Mouse (Mus musculus) left cerebral cortex, postnatal 4 days (tissue): ENCODE results near the gene Spon1. TPM values are rescaled to one million over a fixed set of nuclear protein-coding genes. Genes with fewer than 3 reads are reported as not detected.
A peak's percentile ranks its signal among the peaks of the same experiment; 100 is the strongest.

Experiments
- DNase-seq: peaks from one replicate; pipeline ENCODE4 v3.0.0-alpha.2; 2022
- intact Hi-C: fragments of 180-260 bp; cut with DNase I; formaldehyde crosslinking; loops from one replicate; pipeline ENCODE4 v1.15.1; 2025
- total RNA-seq, 2 experiments: library from RNA; stranded (reverse); gene quantifications; 2 replicates each; pipeline ENCODE4 v1.2.3; 2021

Spon1 gene
- total RNA-seq, 2 experiments from 2014 or later, result 35.7 to 38.3 TPM

DNA sequence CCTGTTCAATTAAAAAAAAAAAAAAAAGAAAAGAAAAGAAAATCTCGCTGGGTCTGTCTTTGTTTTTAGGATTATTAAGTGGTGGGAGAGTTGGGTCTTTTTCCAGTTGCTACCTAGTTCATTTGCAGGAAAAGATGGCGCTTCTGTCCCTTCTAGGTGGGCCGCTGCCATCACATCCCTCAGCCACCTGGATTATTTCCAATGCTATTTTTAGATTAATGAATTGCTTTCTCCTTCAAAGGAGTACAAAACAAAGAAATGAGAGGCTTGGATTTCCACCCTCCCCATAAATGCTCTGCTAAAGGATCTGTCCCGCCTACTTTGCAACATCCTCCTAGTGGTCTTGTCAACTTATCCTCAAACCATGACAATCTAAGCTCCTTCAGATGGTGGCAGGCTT lies 275.6 kb downstream of the Spon1 start:
- DNase-seq, result no peak
- intact Hi-C loops, result no loop called here

DNA sequence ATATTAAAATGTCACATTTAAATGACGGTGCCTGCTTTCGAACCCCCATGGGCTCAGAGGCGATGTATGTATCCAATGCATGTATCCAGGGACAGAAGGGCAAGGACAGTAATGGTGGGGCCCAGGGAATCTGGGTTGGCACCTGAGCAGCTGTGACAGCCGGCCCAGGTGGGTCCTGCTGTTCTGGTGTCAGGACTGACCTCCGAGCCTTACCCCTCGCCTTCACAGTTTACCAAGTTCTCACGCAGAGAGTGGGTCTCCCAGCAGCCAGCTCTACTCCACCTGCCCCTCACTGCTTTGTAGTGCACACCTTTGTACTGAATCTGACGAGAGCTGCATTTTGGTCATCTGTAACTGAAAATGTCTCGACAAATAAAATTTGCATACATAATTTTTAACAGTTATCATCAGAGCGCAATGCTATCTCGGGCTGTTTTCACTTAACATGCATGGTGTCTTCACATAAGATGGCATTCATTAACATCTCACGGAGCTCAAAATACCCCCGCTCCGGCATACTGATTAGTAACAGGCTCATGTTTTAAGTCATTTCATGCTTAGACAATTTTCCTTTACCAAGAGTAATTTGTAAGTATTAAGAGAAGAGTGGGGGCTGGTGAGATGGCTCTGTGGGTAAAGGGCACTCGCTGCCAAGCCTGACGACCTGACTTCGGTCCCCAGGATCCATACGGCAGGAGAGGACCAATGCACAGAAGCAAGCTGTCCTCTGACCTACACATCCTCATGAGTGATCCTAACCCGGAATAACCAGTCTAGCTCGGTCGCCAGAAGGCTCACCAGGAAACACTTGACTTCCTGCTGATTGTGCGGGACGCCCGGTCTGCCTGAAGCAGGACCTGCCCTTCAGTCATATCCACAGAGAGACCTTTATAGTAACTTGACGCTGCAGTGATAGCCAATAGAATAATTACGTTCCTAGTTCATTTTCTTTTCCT lies 277.5 kb downstream of the Spon1 start:
- intact Hi-C loops, result no loop called here
- no peak for DNase-seq

DNA sequence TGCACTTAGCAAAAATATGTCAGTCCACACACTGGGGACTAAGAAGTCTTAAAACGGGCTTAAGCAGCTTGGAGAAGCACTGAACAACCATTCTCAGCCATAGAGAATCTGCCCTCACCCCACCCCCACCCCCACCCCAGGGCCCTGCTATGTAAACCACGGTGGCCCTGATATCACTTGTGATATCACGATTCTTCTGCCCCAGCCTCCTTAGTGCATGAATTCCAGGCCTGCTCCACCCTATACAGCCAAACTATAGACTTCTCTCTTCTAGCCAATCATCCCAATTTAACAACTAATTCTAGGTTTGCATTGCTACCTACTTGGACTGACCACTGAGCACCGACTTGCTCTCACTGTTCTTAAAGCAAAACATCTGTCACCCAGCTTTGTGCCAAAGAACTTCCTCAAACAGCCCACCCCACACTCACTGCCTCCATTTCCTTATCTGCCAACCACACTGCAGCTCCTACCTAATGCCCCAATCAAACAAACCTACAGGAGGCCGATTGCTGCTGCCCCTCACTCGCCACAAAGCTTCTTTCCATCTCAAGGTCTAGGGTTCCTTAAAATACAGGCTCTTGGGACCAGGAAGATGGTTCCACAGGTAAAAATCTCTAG lies 278.2 kb downstream of the Spon1 start:
- DNase-seq, result no peak
- intact Hi-C loops, result loop anchor here (2.0 kb wide), 1 partner anchor 49 kb away; no protein-coding TSS in a partner anchor

DNA sequence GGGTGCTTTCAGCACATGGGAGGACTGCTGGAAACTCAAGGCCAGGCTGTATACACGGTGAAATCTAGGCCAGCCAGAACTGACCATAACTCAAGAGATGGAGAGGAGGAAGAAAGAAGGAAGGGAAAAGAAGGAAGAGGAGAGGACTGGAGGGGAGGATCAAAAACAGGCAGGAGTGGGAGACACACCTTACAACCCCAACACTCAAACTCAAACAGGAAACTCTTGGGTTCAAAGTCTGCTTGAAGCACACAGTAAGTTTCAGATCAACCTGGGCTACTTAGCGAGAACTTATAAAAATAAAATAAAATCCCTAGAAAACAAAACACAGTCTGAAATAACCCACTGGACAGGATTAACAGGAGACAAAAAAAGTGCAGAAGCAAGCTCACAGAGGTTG lies 280.0 kb downstream of the Spon1 start:
- no peak for DNase-seq
- intact Hi-C loops, result loop anchor here (2.0 kb wide), 1 partner anchor 47 kb away; no protein-coding TSS in a partner anchor

GRCm38 (mm10) chr7:114053720-114054119 lies 287.9 kb downstream of the Spon1 start:
- intact Hi-C loops, result no loop called here
- DNase-seq, result no peak

DNA sequence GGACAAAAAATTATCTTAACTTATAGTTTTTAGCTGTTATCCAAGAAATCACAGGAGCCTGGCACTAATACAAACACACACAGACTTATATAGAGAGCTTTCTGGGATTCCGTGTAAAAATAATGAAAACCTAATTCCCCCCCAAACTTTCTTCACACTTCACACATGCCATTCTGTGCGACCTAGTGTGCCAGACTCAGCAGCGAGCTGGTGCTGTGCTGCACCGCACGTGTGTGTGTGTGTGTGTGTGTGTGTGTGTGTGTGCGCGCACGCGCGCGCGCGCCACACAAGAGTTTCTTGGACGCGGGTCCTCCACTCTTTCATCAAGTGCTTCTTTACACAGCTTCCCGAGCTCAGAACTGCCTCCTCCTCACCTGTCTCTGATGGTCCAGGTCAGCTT lies 292.4 kb downstream of the Spon1 start:
- DNase-seq, result no peak
- intact Hi-C loops, result no loop called here

- DNase-seq, result no peak
- intact Hi-C loops, result no loop called here
Measured at GRCm38 (mm10) chr7:114058927-114059441, 293.2 kb downstream of the Spon1 start.

- intact Hi-C loops, result loop anchor here (10.0 kb wide), 1 partner anchor 54 kb away; the partner anchor contains the start of gene Rras2
- no peak for DNase-seq
Measured at GRCm38 (mm10) chr7:114060445-114060844, 294.6 kb downstream of the Spon1 start.

DNA sequence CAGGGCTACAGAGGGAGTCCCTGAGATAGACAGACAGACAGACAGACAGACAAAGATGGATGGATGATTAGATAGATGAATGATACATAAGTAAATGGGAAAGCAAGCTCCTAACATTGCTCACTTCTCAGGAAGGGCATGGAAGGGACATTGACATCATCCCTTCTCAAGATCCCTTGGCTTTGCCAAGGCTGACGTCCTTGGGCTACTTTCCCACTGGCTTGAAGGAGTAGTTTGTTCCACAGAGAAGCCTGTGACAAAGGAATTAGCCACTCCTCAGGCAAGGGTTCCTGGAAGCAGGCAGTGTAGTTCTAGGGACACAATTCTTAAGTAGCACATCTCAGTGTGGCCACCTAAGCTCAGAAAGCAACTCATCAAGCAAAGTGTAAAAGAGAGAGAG lies 296.7 kb downstream of the Spon1 start:
- intact Hi-C loops, result loop anchor here (10.0 kb wide), 1 partner anchor 52 kb away; the partner anchor contains the start of gene Rras2
- DNase-seq, result no peak

- intact Hi-C loops, result loop anchor here (10.0 kb wide), 1 partner anchor 51 kb away; the partner anchor contains the start of gene Rras2
- DNase-seq, result no peak
Measured at GRCm38 (mm10) chr7:114063534-114063933, 297.7 kb downstream of the Spon1 start.

- no peak for DNase-seq
- intact Hi-C loops, result loop anchor here (10.0 kb wide), 1 partner anchor 51 kb away; the partner anchor contains the start of gene Rras2
Measured at GRCm38 (mm10) chr7:114063966-114064365, 298.2 kb downstream of the Spon1 start.

- intact Hi-C loops, result loop anchor here (2.0 to 10.0 kb wide), 2 partner anchors 49 to 147 kb away; partner anchors contain the start of gene Rras2
- no peak for DNase-seq
Measured at GRCm38 (mm10) chr7:114065407-114066185, 299.8 kb downstream of the Spon1 start.

GRCm38 (mm10) chr7:114066529-114067178 lies 300.9 kb downstream of the Spon1 start:
- intact Hi-C loops, result loop anchor here (2.0 to 10.0 kb wide), 2 partner anchors 48 to 146 kb away; partner anchors contain the start of gene Rras2
- DNase-seq, result peak; percentile 79

GRCm38 (mm10) chr7:114068956-114069533 lies 303.2 kb downstream of the Spon1 start:
- intact Hi-C loops, result loop anchor here (10.0 kb wide), 1 partner anchor 46 kb away; the partner anchor contains the start of gene Rras2
- DNase-seq, result no peak

GRCm38 (mm10) chr7:114069726-114070457 lies 304.1 kb downstream of the Spon1 start:
- intact Hi-C loops, result loop anchor here (10.0 kb wide), 1 partner anchor 45 kb away; the partner anchor contains the start of gene Rras2
- DNase-seq, result no peak

GRCm38 (mm10) chr7:114070458-114070840 lies 304.7 kb downstream of the Spon1 start:
- intact Hi-C loops, result no loop called here

DNA sequence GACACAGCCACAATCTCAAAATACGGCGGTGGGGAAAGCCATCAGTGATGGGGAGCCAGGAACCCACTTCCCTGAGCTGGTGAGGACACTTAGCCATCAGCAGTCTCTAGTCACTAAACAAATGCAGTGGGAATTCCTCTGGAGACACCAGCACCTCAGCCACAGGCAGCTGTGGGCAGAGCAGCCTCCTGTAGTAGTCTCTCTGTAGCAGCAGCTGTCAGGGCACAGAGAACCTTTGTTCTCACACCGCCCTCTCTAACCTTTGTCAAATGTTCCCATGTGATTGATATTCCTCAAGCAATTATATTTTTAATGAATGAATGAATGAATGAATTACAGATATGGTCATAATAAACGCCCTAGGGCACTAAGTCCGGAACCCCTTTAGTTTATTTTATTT lies 305.6 kb downstream of the Spon1 start:
- DNase-seq, result no peak
- intact Hi-C loops, result no loop called here

More at GRCm38 (mm10) chr7:114070458-114070840, 304.7 kb downstream of the Spon1 start:
- DNase-seq, result no peak

- no peak for DNase-seq
Measured at GRCm38 (mm10) chr7:114071851-114072616, 306.2 kb downstream of the Spon1 start.

More at GRCm38 (mm10) chr7:114071851-114072616, 306.2 kb downstream of the Spon1 start:
- intact Hi-C loops, result no loop called here
